Mouse (Mus musculus) G1E (cell line): ENCODE measurements at regions not wholly inside any gene's neighbourhood (a gene's known extent, or its start where the extent isn't known, plus 50 kb on each side); places are given as distances from the start of the nearest gene placed in this dataset.

ENCODE experiments used
- CTCF ChIP-seq: IDR thresholded peaks from 2 replicates; pipeline ENCODE4 v1.5.1; 2012; ENCODE audit warnings: low read depth, low read length, inconsistent platforms, mixed read lengths
- POLR2AphosphoS5 ChIP-seq: IDR thresholded peaks from 2 replicates; pipeline ENCODE4 v1.6.1; 2012; ENCODE audit warnings: low read depth, low read length, inconsistent platforms; ENCODE audit not compliant: insufficient replicate concordance

DNA sequence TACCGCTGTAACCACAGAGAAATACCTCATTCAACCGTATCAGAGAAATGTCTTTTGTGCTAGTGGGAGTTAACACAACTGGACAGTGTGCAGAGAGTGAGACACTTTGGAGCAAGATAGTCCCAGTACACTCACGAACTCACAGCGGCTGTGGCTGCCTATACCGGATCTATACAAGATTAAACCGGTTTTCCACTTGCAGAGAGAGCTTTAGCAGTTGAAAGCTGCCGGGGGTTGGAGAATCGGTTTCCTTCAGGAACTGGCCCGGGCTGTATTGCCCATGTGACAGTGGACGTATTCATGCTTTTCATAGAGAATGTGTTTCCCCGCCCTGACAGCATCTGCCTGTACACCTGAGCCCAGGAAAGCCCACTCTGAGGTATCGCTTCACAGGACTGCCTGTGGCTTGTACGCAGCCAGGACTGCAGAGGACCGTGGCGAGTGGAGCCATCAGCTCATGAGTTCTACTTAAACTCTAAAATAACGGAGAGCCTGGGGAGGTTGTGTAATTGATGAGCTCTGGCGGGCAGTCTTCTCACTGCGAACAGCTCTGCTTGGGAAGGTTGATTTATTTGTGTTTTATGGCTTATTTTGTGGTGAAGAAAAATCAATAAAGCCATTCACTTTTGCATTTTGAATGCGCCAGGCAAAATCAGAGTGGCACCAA is 602.8 kb downstream of the Plekhb2 start:
- no peak for TF ChIP-seq CTCF
- TF ChIP-seq POLR2AphosphoS5, result no peak
